Mouse (Mus musculus) natural killer cell, adult 2 months (primary cell): Measurements from ENCODE around the gene Vps37b.

Experiments
- DNase-seq, 2 experiments: peaks; one replicate each; pipeline ENCODE4 v3.0.0; 2022; ENCODE audit warnings: low spot score in 2 of 2

Vps37b gene

GRCm38 (mm10) chr5:123979221-123979979, 52.7 kb downstream of the Vps37b start:
- DNase-seq: no peak

- DNase-seq: no peak
These were observed 53.9 kb downstream of the Vps37b start for GRCm38 (mm10) chr5:123978131-123978530.

GRCm38 (mm10) chr5:123977231-123977630, 54.8 kb downstream of the Vps37b start:
- no peak for DNase-seq

- no peak for DNase-seq
These were observed 56.3 kb downstream of the Vps37b start for GRCm38 (mm10) chr5:123975668-123976180.

GRCm38 (mm10) chr5:123974616-123975111, 57.4 kb downstream of the Vps37b start:
- DNase-seq: peak; percentile 85

- peak in 1 of 2 experiments; percentile 27 for DNase-seq
These were observed 57.9 kb downstream of the Vps37b start for GRCm38 (mm10) chr5:123974179-123974485.

GRCm38 (mm10) chr5:123973299-123974178, 58.5 kb downstream of the Vps37b start, which contains the start of gene Hip1r:
Gene Hip1r (plus strand): TSS chr5:123973628.
- DNase-seq: peak; percentile 68 to 86

- no peak for DNase-seq
These were observed 59.6 kb downstream of the Vps37b start for GRCm38 (mm10) chr5:123972453-123972852.

GRCm38 (mm10) chr5:123970576-123970975, 61.5 kb downstream of the Vps37b start:
- no peak for DNase-seq

GRCm38 (mm10) chr5:123969216-123969615, 62.9 kb downstream of the Vps37b start:
- DNase-seq: no peak

- no peak for DNase-seq
These were observed 63.6 kb downstream of the Vps37b start for GRCm38 (mm10) chr5:123968468-123968867.

- DNase-seq: no peak
These were observed 65.3 kb downstream of the Vps37b start for GRCm38 (mm10) chr5:123966759-123967158.

- DNase-seq: no peak
These were observed 67.9 kb downstream of the Vps37b start for GRCm38 (mm10) chr5:123964208-123964607.

- no peak for DNase-seq
These were observed 71.0 kb downstream of the Vps37b start for GRCm38 (mm10) chr5:123961046-123961445.

GRCm38 (mm10) chr5:123960129-123960528, 71.9 kb downstream of the Vps37b start:
- DNase-seq: no peak

- no peak for DNase-seq
These were observed 73.1 kb downstream of the Vps37b start for GRCm38 (mm10) chr5:123959018-123959417.

GRCm38 (mm10) chr5:123957213-123957612, 74.9 kb downstream of the Vps37b start:
- DNase-seq: no peak
